Mouse (Mus musculus) thymus, postnatal 0 days (tissue): ENCODE data around the gene 1700001C19Rik. TPM values are rescaled to one million over a fixed set of nuclear protein-coding genes. Genes with fewer than 3 reads are reported as not detected.

ENCODE experiments used
- DNase-seq: peaks from one replicate; pipeline ENCODE4 v3.0.0-alpha.2; 2015; ENCODE audit warnings: low spot score
- polyA plus RNA-seq: library from polyadenylated mRNA; unstranded; fragments of >200 nt; fragmentation: Nextera tagmentation; extraction: Ambion mirVana; gene quantifications from 2 replicates; pipeline ENCODE4 v1.2.1, GENCODE M21; 2015

The 1700001C19Rik gene
- polyA plus RNA-seq, 1 experiment from 2014 or later, result 1.4 TPM

- DNase-seq, result no peak
These were observed 59.0 kb downstream of the 1700001C19Rik start for GRCm38 (mm10) chr17:47378133-47378532.

GRCm38 (mm10) chr17:47376779-47377280 is 60.3 kb downstream of the 1700001C19Rik start:
- DNase-seq, result no peak

GRCm38 (mm10) chr17:47373991-47374390 is 63.2 kb downstream of the 1700001C19Rik start:
- no peak for DNase-seq

- DNase-seq, result peak; percentile 78
These were observed 65.7 kb downstream of the 1700001C19Rik start for GRCm38 (mm10) chr17:47371451-47371850.

GRCm38 (mm10) chr17:47369087-47369443 is 68.1 kb downstream of the 1700001C19Rik start:
- DNase-seq, result no peak

- DNase-seq, result peak; percentile 91
These were observed 68.6 kb downstream of the 1700001C19Rik start, which contains the start of gene Mrps10 for GRCm38 (mm10) chr17:47368401-47369086. Mrps10 (plus strand) TSS chr17:47368887.

Other genes with a start within 250 kb of the 1700001C19Rik start
- 69.0 and 70.6 TPM in 2 replicates for gene Mrps10, start 68.5 kb downstream of the 1700001C19Rik start, polyA plus RNA-seq
- gene Guca1b, start 52.0 kb downstream of the 1700001C19Rik start, polyA plus RNA-seq, result 0.40 and 0.57 TPM in 2 replicates
- 0.84 and 1.3 TPM in 2 replicates for gene Guca1a, start 36.8 kb downstream of the 1700001C19Rik start, polyA plus RNA-seq
- 0.46 and 0.53 TPM in 2 replicates for gene AI661453, start 761 bp downstream of the 1700001C19Rik start, polyA plus RNA-seq
- gene Taf8, start 64.9 kb upstream of the 1700001C19Rik start, polyA plus RNA-seq, result 28.0 and 30.8 TPM in 2 replicates
- gene Ccnd3, start 67.7 kb upstream of the 1700001C19Rik start, polyA plus RNA-seq, result 1,113 and 1,146 TPM in 2 replicates
- gene Bysl, start 174.1 kb upstream of the 1700001C19Rik start, polyA plus RNA-seq, result 21.3 and 22.4 TPM in 2 replicates
- gene Med20, start 174.2 kb upstream of the 1700001C19Rik start, polyA plus RNA-seq, result 46.9 and 50.1 TPM in 2 replicates
- 1.8 TPM in 2 replicates for gene Gm20517, start 174.2 kb upstream of the 1700001C19Rik start, polyA plus RNA-seq
- 3.9 and 4.6 TPM in 2 replicates for gene Usp49, start 193.3 kb upstream of the 1700001C19Rik start, polyA plus RNA-seq